Mouse (Mus musculus): Measurements from ENCODE around the gene Hba-a1. TPM values are rescaled to one million over a fixed set of nuclear protein-coding genes. Genes with fewer than 3 reads are reported as not detected.
"Not testable (repeated sequence)": the region's sequence is repeated elsewhere in the genome, so short reads cannot be mapped to it uniquely, and the experiment has no call there.

Gene Hba-a1
- total RNA-seq, 2 experiments from 2014 or later: 316 to 399 TPM

- not testable (repeated sequence) for DNase-seq (ENCODE audit: low spot score)
Measured at GRCm38 (mm10) chr11:32292819-32293218, 9.5 kb downstream of the Hba-a1 start.

- not testable (repeated sequence) for DNase-seq (ENCODE audit: low spot score)
Measured at GRCm38 (mm10) chr11:32293479-32293878, 10.2 kb downstream of the Hba-a1 start.

- DNase-seq (ENCODE audit: low spot score): not testable (repeated sequence)
Measured at GRCm38 (mm10) chr11:32296203-32296602, 12.9 kb downstream of the Hba-a1 start, which contains the start of gene Hba-a2. Hba-a2 (plus strand) TSS chr11:32296489.

GRCm38 (mm10) chr11:32297417-32297816 is 14.1 kb downstream of the Hba-a1 start:
- DNase-seq (ENCODE audit: low spot score): not testable (repeated sequence)

- no peak for DNase-seq (ENCODE audit: low spot score)
Measured at GRCm38 (mm10) chr11:32297866-32298531, 14.7 kb downstream of the Hba-a1 start.

- no peak for DNase-seq (ENCODE audit: low spot score)
Measured at GRCm38 (mm10) chr11:32298532-32298918, 15.2 kb downstream of the Hba-a1 start.

GRCm38 (mm10) chr11:32299865-32300264 is 16.6 kb downstream of the Hba-a1 start, which contains the start of gene Hbq1a:
Hbq1a (plus strand) TSS chr11:32300069.
- DNase-seq (ENCODE audit: low spot score): peak; percentile 42

- no peak for DNase-seq (ENCODE audit: low spot score)
Measured at GRCm38 (mm10) chr11:32300279-32301267, 17.3 kb downstream of the Hba-a1 start.

GRCm38 (mm10) chr11:32301506-32301905 is 18.2 kb downstream of the Hba-a1 start:
- no peak for DNase-seq (ENCODE audit: low spot score)

GRCm38 (mm10) chr11:32302824-32303419 is 19.6 kb downstream of the Hba-a1 start:
- DNase-seq (ENCODE audit: low spot score): no peak

- DNase-seq (ENCODE audit: low spot score): no peak
Measured at GRCm38 (mm10) chr11:32303455-32303854, 20.1 kb downstream of the Hba-a1 start.

GRCm38 (mm10) chr11:32307006-32307405 is 23.7 kb downstream of the Hba-a1 start:
- no peak for DNase-seq (ENCODE audit: low spot score)

- no peak for DNase-seq (ENCODE audit: low spot score)
Measured at GRCm38 (mm10) chr11:32309446-32309845, 26.1 kb downstream of the Hba-a1 start.

GRCm38 (mm10) chr11:32309928-32310327 is 26.6 kb downstream of the Hba-a1 start:
- DNase-seq (ENCODE audit: low spot score): no peak

- no peak for DNase-seq (ENCODE audit: low spot score)
Measured at GRCm38 (mm10) chr11:32316009-32316408, 32.7 kb downstream of the Hba-a1 start.

- DNase-seq (ENCODE audit: low spot score): no peak
Measured at GRCm38 (mm10) chr11:32320507-32321195, 37.3 kb downstream of the Hba-a1 start.

GRCm38 (mm10) chr11:32321196-32321565 is 37.9 kb downstream of the Hba-a1 start:
- DNase-seq (ENCODE audit: low spot score): peak; percentile 45

- DNase-seq (ENCODE audit: low spot score): peak; percentile 86
Measured at GRCm38 (mm10) chr11:32324609-32325008, 41.3 kb downstream of the Hba-a1 start.

- no peak for DNase-seq (ENCODE audit: low spot score)
Measured at GRCm38 (mm10) chr11:32331075-32331474, 47.8 kb downstream of the Hba-a1 start.

- no peak for DNase-seq (ENCODE audit: low spot score)
Measured at GRCm38 (mm10) chr11:32331861-32332260, 48.5 kb downstream of the Hba-a1 start.

- DNase-seq (ENCODE audit: low spot score): no peak
Measured at GRCm38 (mm10) chr11:32333235-32333634, 49.9 kb downstream of the Hba-a1 start.

Measured in gastrocnemius, adult 18-20 months (tissue).